26 mouse cellular contexts compared by ENCODE assay signal in genomic region chr10:79689178-79689577, GRCm38 (mm10). TPM values are rescaled to one million over a fixed set of nuclear protein-coding genes. Genes with fewer than 3 reads are reported as not detected.
"Had no signal": no experiment of that assay in that cellular context is flagged by ENCODE, and none has a peak within 500 bp of the region (broad histone marks: within the 10 kb centered on the region; RNA-seq: fewer than 3 reads in every experiment).

No protein-coding gene starts in this region.

- H3K4me3 ChIP-seq: kidney, embryonic 15.5 days; limb, embryonic 10.5 days; limb, embryonic 13.5 days; liver, embryonic 12.5 days; liver, embryonic 15.5 days; neural tube, embryonic 12.5 days; neural tube, embryonic 15.5 days; stomach, embryonic 15.5 days had no signal

- H3K27me3 ChIP-seq: kidney, embryonic 15.5 days; limb, embryonic 13.5 days; liver, embryonic 12.5 days; liver, embryonic 15.5 days; neural tube, embryonic 12.5 days; neural tube, embryonic 15.5 days; stomach, embryonic 15.5 days had no signal

- H3K9me3 ChIP-seq: limb, embryonic 10.5 days; limb, embryonic 13.5 days; liver, embryonic 15.5 days; neural tube, embryonic 15.5 days; stomach, embryonic 15.5 days had no signal

- H3K27ac ChIP-seq: kidney, embryonic 15.5 days; limb, embryonic 10.5 days; limb, embryonic 13.5 days; liver, embryonic 12.5 days; liver, embryonic 15.5 days; neural tube, embryonic 12.5 days; neural tube, embryonic 15.5 days; stomach, embryonic 15.5 days had no signal

- H3K4me2 ChIP-seq: kidney, embryonic 15.5 days; limb, embryonic 13.5 days; liver, embryonic 12.5 days; liver, embryonic 15.5 days; midbrain, embryonic 11.5 days; neural tube, embryonic 12.5 days; neural tube, embryonic 15.5 days; stomach, embryonic 15.5 days had no signal

- DNase-seq: kidney, adult 8-10 months; kidney, postnatal 10 days; kidney, postnatal 36 days; layer of hippocampus, adult 9-11 months; liver; lung, adult 2 months; lung, postnatal 14 days; midbrain, embryonic 14.5 days; right cerebral cortex, adult 18-20 months; right cerebral cortex, postnatal 14 days; spleen, adult 18-20 months; thymus, postnatal 25 days had no signal

- H3K9ac ChIP-seq: kidney, embryonic 15.5 days; limb, embryonic 13.5 days; liver, embryonic 12.5 days; liver, embryonic 15.5 days; neural tube, embryonic 12.5 days; neural tube, embryonic 15.5 days; stomach, embryonic 15.5 days had no signal

- ATAC-seq: liver, embryonic 12.5 days had no signal

RNA-seq across cellular contexts. Expression of gene Madcam1, which starts 24.8 kb away (rescaled TPM):
- total RNA-seq: layer of hippocampus, postnatal 25 days; left cerebral cortex, adult 18-20 months; left cerebral cortex, postnatal 25 days; megakaryocyte progenitor cell, adult 5-6 weeks; megakaryocyte-erythroid progenitor cell, adult 5-6 weeks had no signal
